Comparison of ENCODE assay signal across 8 mouse cellular contexts in the genomic region with DNA sequence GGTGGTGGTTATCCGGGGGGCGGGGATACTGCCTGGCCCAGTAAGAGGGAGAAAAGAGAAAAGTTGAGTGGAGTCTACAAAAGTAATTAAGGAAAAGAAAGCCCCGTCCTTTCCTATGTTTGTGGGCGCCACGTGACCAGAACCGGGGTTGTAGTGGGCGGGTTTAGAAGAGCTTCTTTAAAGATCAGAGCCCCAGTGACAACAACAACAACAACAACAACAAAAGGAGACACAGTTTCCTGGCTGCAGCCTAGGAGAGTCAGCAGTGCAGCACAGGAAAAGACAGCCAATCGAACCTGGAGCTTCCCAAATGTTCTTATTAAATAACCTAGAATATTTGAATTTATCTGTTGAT. TPM values are rescaled to one million over a fixed set of nuclear protein-coding genes. Genes with fewer than 3 reads are reported as not detected.
DNase-seq lines count a peak whose midpoint lies in the region; ATAC-seq and TF ChIP-seq lines count a peak whose summit lies in the region.

No protein-coding gene starts in this region.

- 16% methylated on average over 8 of the region's 8 CpGs for WGBS in kidney, embryonic 15.5 days
- WGBS in hindbrain, embryonic 12.5 days = 14% methylated on average over 8 of the region's 8 CpGs

- ATAC-seq in kidney, embryonic 15.5 days (replicated peaks; ENCODE audit: low FRiP score) = no peak
- peak; percentile 57 for ATAC-seq in hindbrain, embryonic 12.5 days (ENCODE audit: low FRiP score)

- peaks cover 7% of the 10 kb centered on the region; the same call in 1 of the 2 replicates for H3K4me1 ChIP-seq in kidney, embryonic 15.5 days
- no peaks in the 10 kb centered on the region for H3K4me1 ChIP-seq in bone marrow macrophage, adult 2 months (ENCODE audit: control insufficient read depth, insufficient read depth, low read length)
- H3K4me1 ChIP-seq in hindbrain, embryonic 12.5 days = no peaks in the 10 kb centered on the region

- peak overlapping the region; percentile 89 for H3K4me2 ChIP-seq in kidney, embryonic 15.5 days
- H3K4me2 ChIP-seq in hindbrain, embryonic 12.5 days (replicated peaks) = peak overlapping the region; percentile 84

- DNase-seq in kidney, adult 8-10 months = no peak
- DNase-seq in lung, postnatal 36 days = peak; percentile 21
- no peak for DNase-seq in ovary, postnatal 10 days (ENCODE audit: low spot score)
- DNase-seq in cerebellum, adult 9-11 months = no peak
- no peak for DNase-seq in retina, postnatal 1 day

- H3K27me3 ChIP-seq in kidney, embryonic 15.5 days = no peaks in the 10 kb centered on the region
- no peaks in the 10 kb centered on the region for H3K27me3 ChIP-seq in hindbrain, embryonic 12.5 days

- no peaks in the 10 kb centered on the region for H3K36me3 ChIP-seq in kidney, embryonic 15.5 days
- H3K36me3 ChIP-seq in hindbrain, embryonic 12.5 days = no peaks in the 10 kb centered on the region

- H3K27ac ChIP-seq in kidney, embryonic 15.5 days = peak overlapping the region; percentile 37; the same call in 1 of the 2 replicates
- H3K27ac ChIP-seq in bone marrow macrophage, adult 2 months (ENCODE audit: insufficient read depth, low read depth, low read length) = no peak overlapping the region
- H3K27ac ChIP-seq in hindbrain, embryonic 12.5 days = no peak overlapping the region

- no peaks in the 10 kb centered on the region for H3K9me3 ChIP-seq in kidney, embryonic 15.5 days (replicated peaks)
- no peaks in the 10 kb centered on the region for H3K9me3 ChIP-seq in hindbrain, embryonic 12.5 days (replicated peaks)

- no peak for TF ChIP-seq POLR2A in bone marrow macrophage, adult 2 months (IDR thresholded peaks at IDR 0.05; ENCODE audit: borderline replicate concordance, low read depth, low read length)

- H3K9ac ChIP-seq in kidney, embryonic 15.5 days = peak overlapping the region; percentile 40
- peak overlapping the region; percentile 61 for H3K9ac ChIP-seq in hindbrain, embryonic 12.5 days

- H3K4me3 ChIP-seq in kidney, embryonic 15.5 days (replicated peaks) = peak overlapping the region; percentile 58
- H3K4me3 ChIP-seq in bone marrow macrophage, adult 2 months (ENCODE audit: insufficient read depth, low read length) = peak overlapping the region; percentile 50
- peak overlapping the region; percentile 48 for H3K4me3 ChIP-seq in hindbrain, embryonic 12.5 days

- TF ChIP-seq CTCF in bone marrow macrophage, adult 2 months (IDR thresholded peaks at IDR 0.05; ENCODE audit: low read depth, low read length) = no peak

RNA-seq across cellular contexts. Expression of a gene that starts 0.5 kb away (rescaled TPM):
- 3.4 and 3.6 TPM in 2 replicates for polyA plus RNA-seq in kidney, embryonic 15.5 days (2015; fragmentation: Nextera tagmentation; extraction: Ambion mirVana)
- 6.8 and 7.4 TPM in 2 replicates for polyA plus RNA-seq in bone marrow macrophage, adult 2 months (2012; ENCODE audit: insufficient read depth, insufficient read length, missing spikeins)
- 3.3 and 3.7 TPM in 2 replicates for polyA plus RNA-seq in hindbrain, embryonic 12.5 days (2016; fragmentation: Nextera tagmentation; extraction: Ambion mirVana)

RNA-seq across cellular contexts. Expression of a gene that starts 39.0 kb away (rescaled TPM):
- polyA plus RNA-seq in kidney, embryonic 15.5 days (2015; fragmentation: Nextera tagmentation; extraction: Ambion mirVana) = 5.0 and 5.6 TPM in 2 replicates
- 2.7 and 3.8 TPM in 2 replicates for polyA plus RNA-seq in bone marrow macrophage, adult 2 months (2012; ENCODE audit: insufficient read depth, insufficient read length, missing spikeins)
- 3.3 and 3.8 TPM in 2 replicates for polyA plus RNA-seq in hindbrain, embryonic 12.5 days (2016; fragmentation: Nextera tagmentation; extraction: Ambion mirVana)
